Mouse (Mus musculus): ENCODE measurements around the gene Srp54a.
A peak's percentile ranks its signal among the peaks of the same experiment; 100 is the strongest.
"Not testable (repeated sequence)": the region's sequence is repeated elsewhere in the genome, so short reads cannot be mapped to it uniquely, and the experiment has no call there.

The Srp54a gene

GRCm38 (mm10) chr12:55079726-55080600 is at the start of gene Srp54a, which contains the start of gene 2700097O09Rik:
Gene Srp54a (plus strand): TSS chr12:55080262.
Gene 2700097O09Rik (minus strand): TSS chr12:55080110.
- peak; percentile 94 to 98 for DNase-seq (ENCODE audit: inconsistent age in 2 of 2, low spot score in 1 of 2)

DNA sequence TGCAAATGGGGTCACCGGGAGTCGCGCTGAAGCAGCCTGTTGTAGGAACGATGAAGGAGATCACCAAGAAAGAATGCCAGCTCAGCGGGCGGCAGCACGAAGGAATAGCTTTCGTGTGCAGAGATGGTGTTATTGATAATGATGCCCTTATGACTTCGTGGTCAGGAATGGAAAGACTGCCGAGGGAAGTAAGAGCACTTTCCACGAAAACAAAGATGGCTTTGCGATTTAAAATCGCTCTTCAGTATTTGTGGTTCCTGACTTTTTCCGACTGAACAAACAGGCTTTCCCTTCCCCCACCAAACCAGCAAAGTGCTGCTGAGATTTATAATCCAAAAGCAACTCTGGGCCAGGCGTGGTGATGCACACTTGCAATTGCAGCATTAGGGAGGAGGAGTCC is 39.1 kb upstream of the Srp54a start:
- no peak for DNase-seq (ENCODE audit: inconsistent age in 2 of 2, low spot score in 1 of 2)

- no peak for DNase-seq (ENCODE audit: inconsistent age in 2 of 2, low spot score in 1 of 2)
Observed at GRCm38 (mm10) chr12:55049731-55050353, 30.2 kb upstream of the Srp54a start.

GRCm38 (mm10) chr12:55051210-55052173 is 28.6 kb upstream of the Srp54a start:
- DNase-seq (ENCODE audit: inconsistent age in 2 of 2, low spot score in 1 of 2), result no peak

DNA sequence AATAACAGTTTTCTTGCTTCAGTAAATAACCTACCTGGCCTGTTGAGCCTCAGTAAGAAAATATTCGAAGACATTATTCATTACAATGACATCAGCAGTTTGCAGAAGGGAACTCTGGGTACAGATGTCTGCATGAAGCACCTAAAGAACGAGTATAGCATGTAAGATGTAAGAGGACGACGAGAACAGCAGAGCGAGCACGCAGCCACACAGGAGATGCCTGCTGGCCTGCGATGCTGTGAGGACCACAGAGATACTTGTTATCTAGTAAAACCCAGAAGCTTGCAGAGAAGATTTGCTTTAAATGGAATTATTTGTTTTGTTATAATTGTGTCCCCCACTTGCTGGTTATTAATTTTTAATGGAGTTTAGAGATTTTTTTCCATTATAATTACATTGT is 26.8 kb upstream of the Srp54a start:
- no peak for DNase-seq (ENCODE audit: inconsistent age in 2 of 2, low spot score in 1 of 2)

GRCm38 (mm10) chr12:55054551-55055241 is 25.4 kb upstream of the Srp54a start:
- no peak for DNase-seq (ENCODE audit: inconsistent age in 2 of 2, low spot score in 1 of 2)

DNA sequence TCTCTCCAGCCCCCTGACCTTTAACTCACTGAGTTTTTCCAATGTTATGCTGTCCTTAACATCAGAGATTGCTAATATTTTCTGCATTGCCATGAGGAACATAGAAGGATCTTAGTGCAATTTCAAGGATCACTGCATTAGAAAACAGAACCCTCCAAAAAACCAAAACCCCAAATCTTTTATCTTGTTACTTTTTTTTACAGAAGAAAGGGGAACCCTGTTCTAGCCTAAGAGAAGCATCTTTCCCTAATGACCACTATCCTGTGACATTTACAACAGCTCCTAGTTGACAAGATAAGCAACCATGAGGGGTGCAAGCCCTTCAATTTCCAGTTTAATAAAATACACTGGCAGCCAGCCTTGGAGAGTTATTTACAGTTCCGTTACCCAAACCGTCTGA is 23.4 kb upstream of the Srp54a start:
- no peak for DNase-seq (ENCODE audit: inconsistent age in 2 of 2, low spot score in 1 of 2)

GRCm38 (mm10) chr12:55058865-55059615 is 21.0 kb upstream of the Srp54a start:
- peak; percentile 65 to 73 for DNase-seq (ENCODE audit: inconsistent age in 2 of 2, low spot score in 1 of 2)

DNA sequence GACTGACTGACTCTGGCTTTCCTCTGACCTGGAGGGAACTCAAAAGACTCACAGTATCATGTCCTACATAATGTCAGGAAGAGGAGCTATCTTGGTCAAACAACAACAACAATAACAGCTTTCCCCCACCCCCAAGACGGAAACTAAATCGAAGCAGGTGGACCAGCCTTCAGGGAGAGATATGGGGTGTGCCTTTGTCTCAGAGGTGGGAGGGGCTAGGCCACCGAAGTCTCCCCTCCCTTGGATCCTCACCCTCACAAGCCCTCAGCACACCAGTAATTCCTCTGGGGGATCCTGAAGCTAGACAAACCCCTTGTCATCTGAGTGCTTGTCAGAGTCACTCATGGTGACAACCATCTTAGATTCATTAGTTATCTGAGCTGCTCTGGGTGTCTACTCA is 20.2 kb upstream of the Srp54a start:
- no peak for DNase-seq (ENCODE audit: inconsistent age in 2 of 2, low spot score in 1 of 2)

DNA sequence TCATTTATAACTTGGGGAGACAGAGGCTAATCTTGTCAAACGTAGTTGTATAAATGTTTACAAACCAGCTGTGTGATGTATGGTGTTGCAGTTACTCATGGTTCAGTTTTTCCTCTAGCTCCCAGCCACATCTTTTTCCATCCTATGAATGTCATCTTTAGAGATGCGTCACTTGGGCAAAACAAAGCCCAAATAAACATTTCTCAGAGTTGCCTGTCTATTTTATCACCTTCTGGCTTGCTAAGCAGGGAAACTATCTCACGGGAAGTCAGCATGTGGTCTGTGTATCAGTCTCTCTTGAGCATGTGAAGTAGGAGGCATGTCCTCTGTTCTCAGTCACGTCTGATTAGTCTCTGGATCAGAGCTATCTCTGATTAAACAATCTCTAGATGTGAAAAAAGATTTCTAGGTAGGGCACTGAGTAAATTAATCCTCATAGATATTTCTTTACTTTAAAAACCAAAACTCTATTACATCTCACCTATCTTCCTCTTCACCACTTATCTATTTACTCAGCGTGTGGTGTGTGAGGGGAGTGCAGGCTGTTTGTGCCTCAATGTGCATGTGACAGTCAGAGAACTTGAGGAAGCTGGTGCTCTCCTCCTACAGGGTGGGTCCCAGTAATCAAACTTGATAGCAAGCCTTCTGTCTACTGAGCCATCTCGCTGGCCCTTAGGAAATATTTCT is 19.7 kb upstream of the Srp54a start:
- DNase-seq (ENCODE audit: inconsistent age in 2 of 2, low spot score in 1 of 2), result no peak

DNA sequence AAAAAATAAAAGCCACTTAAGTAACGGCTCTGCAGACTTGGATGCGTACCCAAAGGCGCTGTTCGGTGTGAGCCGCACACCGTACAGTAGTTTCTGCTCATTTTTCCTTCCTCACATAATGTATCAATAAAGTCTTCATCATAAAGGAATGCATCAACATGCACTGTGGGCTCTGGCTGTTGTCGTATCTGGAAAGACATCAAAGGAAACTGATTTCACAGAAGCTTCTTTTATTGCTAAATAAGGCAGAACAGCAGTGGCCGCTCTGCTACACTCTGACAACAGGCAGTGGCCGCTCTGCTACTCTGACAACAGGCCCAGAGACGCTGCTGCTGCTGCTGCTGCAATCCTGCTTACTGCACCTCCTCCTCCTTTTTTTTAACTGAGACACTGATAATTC is 19.1 kb upstream of the Srp54a start:
- peak; percentile 51 to 55 for DNase-seq (ENCODE audit: inconsistent age in 2 of 2, low spot score in 1 of 2)

- DNase-seq (ENCODE audit: inconsistent age in 2 of 2, low spot score in 1 of 2), result no peak
Observed at GRCm38 (mm10) chr12:55062141-55062540, 17.9 kb upstream of the Srp54a start.

DNA sequence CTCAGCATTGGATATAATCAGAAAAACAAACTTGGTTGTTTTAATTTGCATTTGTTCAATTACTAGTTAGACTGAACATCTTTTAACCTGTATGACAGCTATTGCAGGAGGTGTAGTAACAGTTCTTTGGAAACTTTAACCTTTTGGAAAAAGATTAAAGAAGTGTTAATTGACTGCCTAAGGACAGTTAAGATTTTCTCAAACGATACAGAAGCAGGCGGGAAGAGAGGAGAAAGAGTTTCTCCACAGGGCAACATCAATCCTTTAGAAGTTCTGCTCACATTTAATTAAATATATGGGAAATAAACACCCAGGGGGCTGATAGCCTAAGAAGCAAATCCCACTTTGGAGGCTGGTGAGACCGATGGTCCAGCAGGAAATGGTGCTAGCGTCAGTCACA is 7.6 kb upstream of the Srp54a start:
- no peak for DNase-seq (ENCODE audit: inconsistent age in 2 of 2, low spot score in 1 of 2)

DNA sequence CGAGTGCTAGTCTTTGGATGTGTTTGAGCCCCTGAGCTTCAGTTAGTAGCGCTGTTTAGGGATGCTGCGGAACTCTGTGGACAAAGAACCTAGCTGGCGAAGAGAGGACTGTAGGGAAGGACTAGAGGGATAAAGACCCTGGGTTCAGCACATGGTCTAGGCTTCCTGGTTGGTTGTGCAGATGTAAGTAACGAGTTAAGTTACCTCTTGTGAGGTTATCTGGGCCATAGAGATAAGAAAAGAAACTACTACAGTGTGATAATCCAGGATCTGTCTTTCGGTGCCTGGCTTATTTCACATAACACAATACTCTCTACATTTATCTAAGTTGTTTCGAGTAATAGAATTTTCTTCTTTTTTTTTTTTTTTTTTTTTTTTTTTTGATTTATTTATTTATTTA is 6.4 kb upstream of the Srp54a start:
- no peak for DNase-seq (ENCODE audit: inconsistent age in 2 of 2, low spot score in 1 of 2)

GRCm38 (mm10) chr12:55075296-55075695 is 4.8 kb upstream of the Srp54a start:
- no peak for DNase-seq (ENCODE audit: inconsistent age in 2 of 2, low spot score in 1 of 2)

GRCm38 (mm10) chr12:55078706-55079105 is 1.4 kb upstream of the Srp54a start:
- not testable (repeated sequence) for DNase-seq (ENCODE audit: inconsistent age in 2 of 2, low spot score in 1 of 2)

DNA sequence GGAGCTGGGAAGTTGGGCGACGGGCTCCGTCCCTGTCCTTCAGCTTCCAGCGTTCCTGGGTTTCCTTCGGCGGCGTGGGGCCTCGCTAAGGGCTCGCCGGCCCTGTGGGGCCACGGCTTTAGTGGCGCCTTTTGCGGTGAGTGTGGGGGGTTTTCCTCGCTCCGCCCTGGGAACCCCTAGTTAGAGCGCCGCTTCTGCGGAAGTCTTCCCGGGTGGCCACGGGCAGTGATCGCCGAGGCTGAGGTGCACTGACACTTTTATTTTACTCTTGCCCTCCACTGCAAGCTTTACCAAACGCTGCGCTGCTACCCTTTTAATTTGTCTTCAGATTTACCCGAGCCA is 510 bp downstream of the Srp54a start:
- not testable (repeated sequence) for DNase-seq (ENCODE audit: inconsistent age in 2 of 2, low spot score in 1 of 2)

DNA sequence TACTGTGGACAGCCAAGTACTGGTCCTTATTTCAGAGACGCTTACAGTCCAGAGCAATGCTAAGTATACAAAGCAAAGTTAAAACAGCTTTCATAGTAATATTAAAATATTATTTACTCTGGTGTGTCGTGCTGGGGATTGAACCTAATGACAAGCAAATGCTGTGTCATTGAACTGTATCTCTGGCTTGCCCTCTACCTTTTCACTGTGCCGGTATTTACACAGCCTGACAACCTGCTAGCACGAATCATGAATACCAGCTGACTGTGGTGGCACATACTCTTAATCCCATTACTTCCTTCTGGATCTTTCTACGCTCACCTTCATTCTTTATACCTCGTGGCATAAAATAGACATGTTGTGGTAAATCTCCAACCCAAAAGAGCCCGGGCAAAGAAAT is 12.1 kb downstream of the Srp54a start:
- DNase-seq (ENCODE audit: inconsistent age in 2 of 2, low spot score in 1 of 2), result not testable (repeated sequence)

DNA sequence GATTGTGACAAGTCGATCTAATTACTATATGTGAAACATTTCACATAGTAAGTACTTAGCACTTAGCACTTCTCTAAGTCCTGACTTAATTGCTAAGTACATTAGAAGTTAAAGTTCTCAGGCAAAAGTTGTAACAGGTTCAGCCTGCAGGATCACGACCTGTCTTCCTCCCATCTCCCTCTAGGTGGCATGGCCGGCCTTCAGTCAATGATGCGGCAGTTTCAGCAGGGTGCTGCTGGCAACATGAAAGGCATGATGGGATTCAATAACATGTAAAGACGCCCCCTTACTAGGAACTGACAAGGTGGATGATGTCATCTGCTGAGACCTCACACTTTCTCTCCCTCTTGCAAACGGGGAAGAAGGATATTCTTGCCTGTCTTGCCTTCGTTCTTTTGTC is 32.6 kb downstream of the Srp54a start:
- not testable (repeated sequence) for DNase-seq (ENCODE audit: inconsistent age in 2 of 2, low spot score in 1 of 2)
